Mouse (Mus musculus): Measurements from ENCODE around the gene Creb3l1.

Gene Creb3l1

GRCm38 (mm10) chr2:91944170-91944950 lies 79.9 kb downstream of the Creb3l1 start:
- DNase-seq (ENCODE audit: low spot score in 2 of 2), result peak; percentile 84 to 86

- DNase-seq (ENCODE audit: low spot score in 2 of 2), result no peak
Observed at GRCm38 (mm10) chr2:91942356-91942755, 81.9 kb downstream of the Creb3l1 start.

GRCm38 (mm10) chr2:91939303-91939935 lies 84.9 kb downstream of the Creb3l1 start:
- no peak for DNase-seq (ENCODE audit: low spot score in 2 of 2)

- DNase-seq (ENCODE audit: low spot score in 2 of 2), result peak in 1 of 2 experiments; percentile 68
Observed at GRCm38 (mm10) chr2:91936154-91936553, 88.1 kb downstream of the Creb3l1 start.

- DNase-seq (ENCODE audit: low spot score in 2 of 2), result no peak
Observed at GRCm38 (mm10) chr2:91934826-91935525, 89.3 kb downstream of the Creb3l1 start.

DNA sequence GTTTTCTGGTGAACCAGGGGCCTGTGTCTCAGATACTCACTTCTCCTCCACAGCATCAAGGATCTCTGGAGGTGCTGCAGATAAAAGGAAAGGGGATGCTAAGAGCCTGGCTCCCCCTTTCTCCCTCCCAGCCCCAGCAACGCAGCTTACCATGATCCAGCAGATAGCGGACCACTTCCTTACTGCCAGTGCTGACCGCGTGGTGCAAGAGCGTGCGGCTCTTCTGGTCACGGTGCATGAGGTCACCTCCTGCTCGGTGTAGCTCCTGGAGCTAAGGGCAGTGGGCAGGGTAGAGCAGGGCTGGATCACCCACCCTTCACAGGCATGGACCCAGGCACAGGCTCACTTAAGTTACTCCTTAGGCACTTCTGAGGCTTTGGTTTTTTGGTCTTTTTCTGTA lies 90.3 kb downstream of the Creb3l1 start:
- DNase-seq (ENCODE audit: low spot score in 2 of 2), result no peak

DNA sequence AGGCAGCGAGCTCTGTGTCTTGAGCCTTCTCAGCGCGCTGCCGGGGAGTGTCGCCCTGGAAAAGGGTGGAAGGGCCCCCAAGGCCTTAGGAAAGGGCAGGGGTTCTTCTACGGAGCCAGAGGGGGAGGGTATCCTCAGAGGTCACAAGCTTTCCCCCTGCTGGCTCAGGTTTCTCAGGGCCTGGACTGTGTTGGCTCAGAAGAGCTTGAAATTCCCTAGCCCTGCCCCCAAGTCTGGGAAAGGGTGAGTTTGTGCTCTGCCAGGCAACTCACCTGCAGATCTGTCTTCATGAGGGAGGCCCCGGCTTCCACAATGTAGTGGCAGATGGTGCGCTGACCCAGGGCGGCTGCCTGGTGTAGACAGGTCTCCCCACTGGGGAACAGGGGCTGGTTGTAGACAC lies 90.8 kb downstream of the Creb3l1 start:
- DNase-seq (ENCODE audit: low spot score in 2 of 2), result no peak

GRCm38 (mm10) chr2:91932737-91933350 lies 91.5 kb downstream of the Creb3l1 start:
- no peak for DNase-seq (ENCODE audit: low spot score in 2 of 2)

Measured in right cerebral cortex, adult 2 months (tissue).